Mouse (Mus musculus): ENCODE results near the gene Rnf103.

DNA sequence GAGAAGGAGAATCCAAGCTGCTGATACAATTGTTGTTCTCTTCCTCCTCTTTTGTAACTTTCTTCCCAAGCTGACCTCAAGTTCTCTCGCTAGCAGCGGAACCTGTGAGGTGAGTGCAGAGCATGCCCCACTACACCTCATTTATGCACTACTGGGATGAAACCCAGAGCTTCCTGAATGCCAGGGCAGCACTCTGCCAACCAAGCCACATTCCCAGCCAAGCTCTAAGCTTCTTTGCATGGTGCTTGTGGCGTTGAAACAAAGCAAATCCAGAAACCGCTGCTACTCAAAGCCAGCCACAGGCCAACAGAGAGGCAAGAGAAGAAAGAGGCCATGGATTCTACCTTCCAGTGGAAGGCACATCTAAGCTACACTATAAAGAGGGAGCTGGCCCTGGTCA lies 25.9 kb upstream of the Rnf103 start:
- TF ChIP-seq CTCF (IDR thresholded peaks at IDR 0.05; ENCODE audit: control insufficient read depth, insufficient read depth, insufficient read length): no peak
- no peak for TF ChIP-seq USF1 (IDR thresholded peaks at IDR 0.05; ENCODE audit: low read depth)
